Mouse (Mus musculus) heart, embryonic 15.5 days (tissue): ENCODE measurements around the gene Rnf181. TPM values are rescaled to one million over a fixed set of nuclear protein-coding genes. Genes with fewer than 3 reads are reported as not detected.

Experiments
- ATAC-seq: fragments of 200-750 bp; cut with Nextera tagmentation; replicated peaks from 2 replicates; pipeline ENCODE4 v1.8.0; 2017; ENCODE audit warnings: low read depth, moderate TSS enrichment; ENCODE audit not compliant: insufficient number of reproducible peaks, insufficient read depth, low FRiP score
- H3K27ac ChIP-seq: fragments of 300-500 bp; sonication (generic); 2 replicates; pipeline ENCODE4 v1.5.1; 2015; ENCODE audit warnings: mild to moderate bottlenecking, inconsistent platforms
- H3K27me3 ChIP-seq: fragments of 300-500 bp; sonication (generic); 2 replicates; pipeline ENCODE4 v1.6.1; 2015; ENCODE audit warnings: inconsistent platforms
- H3K36me3 ChIP-seq: fragments of 300-500 bp; sonication (generic); 2 replicates; pipeline ENCODE4 v1.6.1; 2015; ENCODE audit warnings: mild to moderate bottlenecking, inconsistent platforms
- H3K4me1 ChIP-seq: fragments of 300-500 bp; sonication (generic); replicated peaks from 2 replicates; pipeline ENCODE4 v1.6.1; 2015; ENCODE audit warnings: inconsistent platforms
- H3K4me2 ChIP-seq: fragments of 300-500 bp; sonication (generic); 2 replicates; pipeline ENCODE4 v1.6.1; 2015; ENCODE audit warnings: inconsistent platforms, mild to moderate bottlenecking, moderate library complexity
- H3K4me3 ChIP-seq: fragments of 300-500 bp; sonication (generic); 2 replicates; pipeline ENCODE4 v1.5.1; 2015; ENCODE audit warnings: mild to moderate bottlenecking, inconsistent platforms
- H3K9ac ChIP-seq: fragments of 300-500 bp; sonication (generic); 2 replicates; pipeline ENCODE4 v1.6.1; 2015; ENCODE audit warnings: mild to moderate bottlenecking, inconsistent platforms
- H3K9me3 ChIP-seq: fragments of 300-500 bp; sonication (generic); replicated peaks from 2 replicates; pipeline ENCODE4 v1.6.1; 2016; ENCODE audit warnings: inconsistent platforms
- WGBS: fragments of 180-500 bp; shearing (Covaris S2); methylation state at CpG from one replicate; pipeline ENCODE4 v1.1.7; 2015; ENCODE audit warnings: mixed read lengths; 5-methylcytosine and 5-hydroxymethylcytosine counted together
- polyA plus RNA-seq: library from polyadenylated mRNA; unstranded; fragments of >200 nt; fragmentation: Nextera tagmentation; extraction: Ambion mirVana; gene quantifications from 2 replicates; pipeline ENCODE4 v1.2.1, GENCODE M21; 2015

Rnf181 gene
- polyA plus RNA-seq, 1 experiment from 2014 or later, result 76.8 TPM

DNA sequence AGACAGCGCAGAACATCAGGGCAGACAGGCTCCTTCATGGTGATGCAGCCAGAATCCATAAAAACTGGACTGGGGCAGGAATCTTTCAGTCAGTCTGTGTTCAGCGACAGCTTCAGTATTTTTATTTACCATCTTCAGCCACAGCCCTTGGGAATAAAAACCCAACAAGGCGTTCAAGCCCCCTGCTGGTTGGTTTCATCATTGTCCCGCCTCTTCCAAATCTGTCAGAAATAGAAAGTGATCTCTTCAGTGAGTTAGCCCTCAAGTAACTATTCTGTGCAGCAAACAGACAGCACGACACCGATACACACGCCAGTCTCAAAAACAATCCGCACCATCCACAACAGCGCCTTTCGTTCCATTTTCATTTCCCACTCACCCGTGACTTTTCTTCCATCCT, 47.7 kb downstream of the Rnf181 start:
- Histone ChIP-seq H3K9me3 (no peaks in the 10 kb centered on the region), H3K4me2 (no peak overlapping the region), H3K9ac (no peak overlapping the region), H3K27ac (no peak overlapping the region), H3K36me3 (peaks cover 59% of the 10 kb centered on the region), H3K4me3 (no peak overlapping the region), H3K4me1 (peaks cover 6% of the 10 kb centered on the region; the same call in 1 of the 2 replicates), H3K27me3 (no peaks in the 10 kb centered on the region)
- no peak for ATAC-seq
- WGBS, result 63% methylated on average over 11 of the region's 11 CpGs

DNA sequence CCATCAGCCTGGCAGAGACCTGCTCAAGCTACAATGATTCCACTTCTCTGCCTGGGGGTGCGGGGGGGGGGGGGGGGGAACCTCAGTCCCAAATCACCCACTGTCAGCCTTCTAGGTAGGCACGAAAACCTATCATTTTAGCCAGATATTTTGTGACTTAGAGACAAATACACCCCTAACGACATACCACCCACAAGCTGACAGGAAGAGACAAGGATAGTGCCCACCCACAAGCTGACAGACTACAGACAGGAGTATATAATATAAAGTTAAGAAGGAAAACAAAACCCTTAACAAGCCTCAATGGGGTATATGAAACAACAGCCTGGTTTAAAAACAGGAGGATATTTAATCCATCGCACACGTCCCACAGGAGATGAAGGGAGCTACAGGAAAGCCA, 48.3 kb downstream of the Rnf181 start:
- Histone ChIP-seq H3K27ac (no peak overlapping the region), H3K4me1 (peaks cover 9% of the 10 kb centered on the region), H3K4me3 (no peak overlapping the region), H3K4me2 (no peak overlapping the region), H3K36me3 (peaks cover 55% of the 10 kb centered on the region), H3K27me3 (no peaks in the 10 kb centered on the region), H3K9ac (no peak overlapping the region), H3K9me3 (no peaks in the 10 kb centered on the region)
- ATAC-seq, result no peak
- WGBS, result 77% methylated on average over 5 of the region's 5 CpGs

DNA sequence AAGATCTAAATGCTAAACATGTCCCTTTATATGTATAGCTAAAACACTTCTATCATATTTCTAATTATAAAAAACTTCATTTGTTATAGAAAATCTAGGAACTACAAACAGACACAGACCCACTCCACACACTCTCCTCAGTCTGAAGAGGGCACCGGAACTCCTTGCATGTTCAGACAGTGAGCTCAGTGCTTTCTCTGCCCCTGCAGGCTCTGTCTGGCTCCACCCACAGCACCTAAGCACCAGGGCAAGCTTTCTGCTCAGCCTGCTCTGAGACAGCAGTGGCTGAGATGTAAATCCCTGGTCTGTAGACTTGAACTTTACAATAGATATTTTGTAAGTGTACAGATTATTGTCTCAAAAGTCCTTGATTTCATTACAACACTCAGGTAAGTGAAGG, 50.7 kb downstream of the Rnf181 start:
- 26% methylated on average over 1 of the region's 1 CpGs for WGBS
- Histone ChIP-seq H3K27me3 (no peaks in the 10 kb centered on the region), H3K4me1 (peaks cover 20% of the 10 kb centered on the region), H3K9ac (no peak overlapping the region), H3K27ac (peak overlapping the region; percentile 39; the same call in 1 of the 2 replicates), H3K9me3 (no peaks in the 10 kb centered on the region), H3K36me3 (peaks cover 32% of the 10 kb centered on the region), H3K4me2 (no peak overlapping the region), H3K4me3 (no peak overlapping the region)
- ATAC-seq, result no peak

DNA sequence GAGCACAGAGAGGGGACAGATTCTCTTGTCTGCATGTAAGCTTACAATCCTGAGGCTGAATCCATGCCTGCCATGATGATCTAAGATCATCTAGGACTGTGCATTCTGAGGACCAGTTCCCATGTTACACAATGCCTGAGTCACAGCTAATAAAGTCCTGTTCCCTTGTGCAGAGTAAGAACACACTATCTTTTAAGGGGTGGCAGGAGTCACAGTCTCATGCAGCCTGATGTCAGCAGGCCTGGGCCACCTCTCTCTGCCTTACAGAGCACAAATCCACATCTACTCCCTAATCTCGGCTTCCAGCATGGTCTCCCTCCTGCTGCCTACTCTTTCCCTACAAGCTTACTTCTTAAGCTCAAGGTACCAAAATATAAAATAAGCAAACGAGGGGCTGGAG, 51.4 kb downstream of the Rnf181 start:
- ATAC-seq, result no peak
- H3K9me3 ChIP-seq, result no peaks in the 10 kb centered on the region
- no peak overlapping the region for H3K4me2 ChIP-seq
- 71% methylated on average over 2 of the region's 2 CpGs for WGBS
- H3K4me3 ChIP-seq, result no peak overlapping the region
- peak overlapping the region; percentile 46; the same call in 1 of the 2 replicates for H3K27ac ChIP-seq
- peaks cover 20% of the 10 kb centered on the region for H3K4me1 ChIP-seq
- H3K9ac ChIP-seq, result no peak overlapping the region
- H3K36me3 ChIP-seq, result peaks cover 25% of the 10 kb centered on the region
- H3K27me3 ChIP-seq, result no peaks in the 10 kb centered on the region

DNA sequence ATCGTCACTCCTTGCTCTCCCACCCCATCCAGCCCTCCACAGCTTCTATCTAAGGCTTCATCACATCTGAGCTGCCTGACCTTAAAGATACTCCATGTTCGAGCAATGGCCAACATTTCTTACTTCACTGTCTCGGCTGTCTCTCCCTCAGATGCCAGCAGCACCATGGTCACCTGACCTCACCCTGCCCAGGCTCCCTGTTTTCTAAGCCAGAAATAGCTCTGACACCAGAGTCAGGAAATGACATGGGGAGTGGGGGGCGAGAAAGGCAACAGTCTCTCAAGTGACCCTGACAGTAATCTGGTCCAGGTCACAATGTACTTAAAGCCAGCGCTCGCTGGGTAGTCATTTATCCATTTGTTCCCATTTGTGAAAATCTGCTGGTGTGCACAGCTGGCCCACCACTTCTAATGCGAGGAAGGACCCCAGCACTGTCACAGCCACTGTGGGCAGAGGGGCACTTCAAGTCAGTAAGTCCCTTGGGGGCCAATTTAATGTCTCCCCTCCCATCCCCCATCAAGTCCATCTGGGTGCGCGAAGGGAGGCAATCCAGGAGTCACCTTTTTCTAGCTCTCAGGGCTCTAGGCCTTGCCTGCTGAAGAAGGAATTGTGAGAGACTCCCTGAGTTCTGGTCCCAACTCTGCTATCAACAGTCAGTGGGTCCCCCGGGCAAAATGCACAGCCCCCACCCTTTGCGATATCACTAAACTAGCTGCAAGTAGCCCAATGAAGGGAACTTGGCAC, 53.5 kb downstream of the Rnf181 start:
- 52% methylated on average over 11 of the region's 11 CpGs for WGBS
- no peak overlapping the region for H3K4me3 ChIP-seq
- no peak overlapping the region for H3K4me2 ChIP-seq

DNA sequence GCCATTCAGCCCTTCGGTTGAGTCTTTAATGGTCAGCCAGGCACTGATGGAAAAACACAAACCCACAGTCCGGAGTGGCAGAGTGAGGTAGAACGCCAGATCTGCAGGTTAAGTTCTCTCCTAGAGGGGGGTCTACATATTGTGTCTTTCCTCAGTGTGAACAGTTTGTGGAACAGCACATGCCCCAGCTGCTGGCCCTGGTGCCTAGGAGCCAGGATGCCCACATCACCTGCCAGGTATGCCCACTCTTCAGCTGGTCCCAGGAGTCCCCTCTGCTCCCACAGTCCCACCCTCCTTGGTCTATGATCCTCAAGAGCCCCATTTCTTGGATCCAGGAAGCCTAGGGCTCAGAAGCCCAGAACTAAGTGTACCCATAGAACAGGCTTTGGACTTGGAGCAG, 54.6 kb downstream of the Rnf181 start:
- H3K9ac ChIP-seq, result no peak overlapping the region
- no peaks in the 10 kb centered on the region for H3K36me3 ChIP-seq
- ATAC-seq, result no peak
- WGBS, result 89% methylated on average over 3 of the region's 3 CpGs
- H3K27me3 ChIP-seq, result no peaks in the 10 kb centered on the region
- no peak overlapping the region for H3K27ac ChIP-seq
- peaks cover 20% of the 10 kb centered on the region for H3K4me1 ChIP-seq
- no peaks in the 10 kb centered on the region for H3K9me3 ChIP-seq
- no peak overlapping the region for H3K4me2 ChIP-seq
- no peak overlapping the region for H3K4me3 ChIP-seq

More for the DNA sequence above, 53.5 kb downstream of the Rnf181 start:
- no peaks in the 10 kb centered on the region for H3K9me3 ChIP-seq
- peaks cover 20% of the 10 kb centered on the region for H3K4me1 ChIP-seq
- peak; percentile 59; the same call in 1 of the 2 replicates for ATAC-seq
- H3K36me3 ChIP-seq, result peaks cover 11% of the 10 kb centered on the region
- H3K27ac ChIP-seq, result peak overlapping the region; percentile 77
- H3K27me3 ChIP-seq, result no peaks in the 10 kb centered on the region
- H3K9ac ChIP-seq, result no peak overlapping the region

Other genes with a start within 250 kb of the Rnf181 start
- gene Atoh8, start 131.4 kb downstream of the Rnf181 start, polyA plus RNA-seq, result 14.0 and 17.4 TPM in 2 replicates
- 2.1 and 6.4 TPM in 2 replicates for gene Sftpb, start 62.3 kb downstream of the Rnf181 start, polyA plus RNA-seq
- 25.3 and 28.0 TPM in 2 replicates for gene Usp39, start 21.8 kb downstream of the Rnf181 start, polyA plus RNA-seq
- gene 0610030E20Rik, start 19.6 kb downstream of the Rnf181 start, polyA plus RNA-seq, result 15.6 and 20.0 TPM in 2 replicates
- gene Tmem150a, start 11.5 kb downstream of the Rnf181 start, polyA plus RNA-seq, result 11.1 and 12.8 TPM in 2 replicates
- gene Vamp5, start 13.5 kb upstream of the Rnf181 start, polyA plus RNA-seq, result 43.2 and 46.1 TPM in 2 replicates
- 123 and 142 TPM in 2 replicates for gene Vamp8, start 23.7 kb upstream of the Rnf181 start, polyA plus RNA-seq
- 27.7 and 32.1 TPM in 2 replicates for gene Ggcx, start 47.4 kb upstream of the Rnf181 start, polyA plus RNA-seq
- 247 and 267 TPM in 2 replicates for gene Mat2a, start 72.6 kb upstream of the Rnf181 start, polyA plus RNA-seq
- not detected in 2 replicates for gene Sh2d6, start 154.8 kb upstream of the Rnf181 start, polyA plus RNA-seq
- 22.6 and 36.5 TPM in 2 replicates for gene Capg, start 177.4 kb upstream of the Rnf181 start, polyA plus RNA-seq
- gene Elmod3, start 231.5 kb upstream of the Rnf181 start, polyA plus RNA-seq, result 12.3 and 13.5 TPM in 2 replicates
- gene Retsat, start 231.5 kb upstream of the Rnf181 start, polyA plus RNA-seq, result 19.8 and 21.4 TPM in 2 replicates